Mouse (Mus musculus) left cerebral cortex, postnatal 25 days (tissue): ENCODE measurements at regions not wholly inside any gene's neighbourhood (a gene's known extent, or its start where the extent isn't known, plus 50 kb on each side); places are given as distances from the start of the nearest gene placed in this dataset.

Experiments used
- DNase-seq, 2 experiments: peaks; one replicate each; pipeline ENCODE4 v3.0.0; 2022; ENCODE audit warnings: low spot score in 2 of 2, mixed read lengths in 1 of 2
- intact Hi-C: fragments of 180-260 bp; cut with DNase I; formaldehyde crosslinking; loops from one replicate; pipeline ENCODE4 v1.15.1; 2025

DNA sequence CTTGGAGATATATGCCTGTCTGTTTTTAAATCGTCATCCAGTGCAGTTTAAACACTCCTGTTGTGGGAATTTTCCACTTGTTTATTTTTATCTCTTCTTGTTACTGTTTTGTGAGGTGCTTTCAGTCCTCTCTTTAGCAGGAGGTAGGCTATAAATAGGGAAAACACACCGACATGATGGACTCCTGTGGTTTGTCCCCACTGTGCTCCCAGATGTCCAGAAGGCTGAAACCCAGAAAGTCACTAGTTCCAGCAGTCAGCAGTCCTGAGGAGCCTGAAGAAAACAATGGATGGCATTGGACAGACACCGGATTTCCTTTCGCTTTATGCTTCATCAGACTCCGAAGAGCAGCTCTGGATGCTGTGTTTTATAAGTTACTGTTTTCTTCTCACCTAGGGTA, 55.2 kb upstream of the Armh4 start:
- intact Hi-C loops: loop anchor here (5.0 kb wide), 1 partner anchor 36 kb away; no protein-coding TSS in a partner anchor
- no peak for DNase-seq

GRCm38 (mm10) chr14:49834695-49835094, 51.5 kb upstream of the Armh4 start:
- no peak for DNase-seq
- intact Hi-C loops: loop anchor here (2.0 to 5.0 kb wide), 2 partner anchors 32 to 78 kb away; no protein-coding TSS in a partner anchor
